ENCODE assay signal across 8 mouse cellular contexts in the genomic region with DNA sequence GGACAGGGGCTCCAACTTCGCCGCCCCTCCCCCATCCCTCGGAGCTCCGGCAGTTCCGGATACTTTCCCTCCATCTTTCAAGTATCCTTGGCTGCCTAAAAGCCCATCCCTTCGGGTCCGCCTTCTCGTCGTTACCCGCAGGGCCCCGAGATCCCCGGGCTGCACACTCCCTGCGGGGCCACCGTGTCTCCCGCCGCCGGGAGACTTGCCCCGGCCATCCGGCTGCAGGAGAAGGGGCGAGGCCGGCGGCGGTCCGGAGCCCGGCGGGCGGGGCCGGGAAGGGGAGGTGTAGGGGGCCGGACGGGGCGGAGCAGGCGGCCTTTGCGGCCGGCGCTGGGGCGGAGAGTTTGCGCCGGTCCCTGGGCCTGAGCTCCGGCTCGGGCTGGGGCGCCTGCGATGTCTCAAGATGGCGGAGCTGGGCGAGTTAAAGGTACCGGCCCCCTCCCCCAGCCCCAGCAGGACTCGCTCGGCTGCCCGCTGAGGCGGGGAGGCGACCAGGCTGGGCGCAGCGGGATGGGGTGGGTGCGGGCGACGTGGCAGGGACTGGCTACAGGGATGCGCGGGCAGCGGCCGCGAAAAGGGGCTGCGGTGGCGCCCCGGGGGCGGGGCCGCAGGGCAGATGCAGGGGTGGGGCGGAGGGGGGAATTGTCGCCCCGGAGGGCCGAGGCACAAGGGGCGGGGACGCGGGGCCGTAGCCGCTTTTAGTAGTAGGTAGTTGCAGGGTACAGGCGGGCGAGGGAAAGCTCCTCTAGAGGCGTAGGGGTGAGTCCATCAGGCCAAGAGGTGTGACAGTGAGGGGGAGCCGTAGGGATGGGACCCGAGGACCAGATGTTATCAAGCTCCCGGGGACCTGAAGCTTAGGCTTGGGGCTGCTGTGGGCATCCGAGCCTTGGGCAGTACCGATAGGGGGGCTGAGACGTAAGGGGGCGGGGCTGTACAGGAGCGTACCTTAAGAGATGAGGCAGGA. TPM values are rescaled to one million over a fixed set of nuclear protein-coding genes. Genes with fewer than 3 reads are reported as not detected.
DNase-seq lines count a peak whose midpoint lies in the region; ATAC-seq and TF ChIP-seq lines count a peak whose summit lies in the region.

No protein-coding gene starts in this region.

- peak; percentile 57; the same call in 1 of the 2 replicates for TF ChIP-seq POLR2A in heart, adult 2 months (IDR thresholded peaks at IDR 0.05; ENCODE audit: insufficient read depth, low read depth, low read length)

- H3K4me3 ChIP-seq in embryonic facial prominence, embryonic 13.5 days = peak overlapping the region; percentile 86
- H3K4me3 ChIP-seq in heart, adult 2 months = peak overlapping the region; percentile 97
- peak overlapping the region; percentile 83 for H3K4me3 ChIP-seq in limb, embryonic 12.5 days (replicated peaks)
- H3K4me3 ChIP-seq in midbrain, embryonic 14.5 days (replicated peaks; ENCODE audit: low read depth, low read length) = peak overlapping the region; percentile 80

- peak overlapping the region; percentile 76 for H3K4me2 ChIP-seq in embryonic facial prominence, embryonic 13.5 days
- H3K4me2 ChIP-seq in limb, embryonic 12.5 days = peak overlapping the region; percentile 79
- H3K4me2 ChIP-seq in midbrain, embryonic 14.5 days (ENCODE audit: low read length) = peak overlapping the region; percentile 73

- no peak for TF ChIP-seq EP300 in heart, adult 2 months (IDR thresholded peaks at IDR 0.05; ENCODE audit: insufficient read depth, low read depth, low read length)

- peaks cover 25% of the 10 kb centered on the region for H3K4me1 ChIP-seq in embryonic facial prominence, embryonic 13.5 days
- no peaks in the 10 kb centered on the region; the same call in 1 of the 2 replicates for H3K4me1 ChIP-seq in heart, adult 2 months (ENCODE audit: control insufficient read depth, insufficient read depth, low read length)
- peaks cover 32% of the 10 kb centered on the region for H3K4me1 ChIP-seq in limb, embryonic 12.5 days (replicated peaks)
- peaks cover 11% of the 10 kb centered on the region for H3K4me1 ChIP-seq in midbrain, embryonic 14.5 days (ENCODE audit: control insufficient read depth, insufficient read depth, low read length)

- peak; percentile 91 for ATAC-seq in embryonic facial prominence, embryonic 13.5 days (ENCODE audit: insufficient number of reproducible peaks, insufficient read depth, low FRiP score, low TSS enrichment, low read depth)
- peak; percentile 89 for ATAC-seq in limb, embryonic 12.5 days (ENCODE audit: insufficient number of reproducible peaks, insufficient read depth, low FRiP score, low TSS enrichment, low read depth)
- peak; percentile 91 for ATAC-seq in midbrain, embryonic 14.5 days (ENCODE audit: low FRiP score, low TSS enrichment)

- intact Hi-C loops in heart, adult 2 months (cut with DNase I) = no loop called here

- peak overlapping the region; percentile 87 for H3K9ac ChIP-seq in embryonic facial prominence, embryonic 13.5 days
- peak overlapping the region; percentile 93 for H3K9ac ChIP-seq in heart, adult 2 months (ENCODE audit: low read depth, low read length)
- H3K9ac ChIP-seq in limb, embryonic 12.5 days (replicated peaks) = peak overlapping the region; percentile 87
- H3K9ac ChIP-seq in midbrain, embryonic 14.5 days (replicated peaks; ENCODE audit: low read length) = peak overlapping the region; percentile 80

- H3K36me3 ChIP-seq in embryonic facial prominence, embryonic 13.5 days = peaks cover 31% of the 10 kb centered on the region
- peaks cover 2% of the 10 kb centered on the region for H3K36me3 ChIP-seq in heart, adult 2 months (ENCODE audit: control insufficient read depth, insufficient read depth, low read length)
- peaks cover 26% of the 10 kb centered on the region for H3K36me3 ChIP-seq in limb, embryonic 12.5 days
- peaks cover 18% of the 10 kb centered on the region for H3K36me3 ChIP-seq in midbrain, embryonic 14.5 days (ENCODE audit: control insufficient read depth, insufficient read depth, low read length)

- H3K27ac ChIP-seq in embryonic facial prominence, embryonic 13.5 days = peak overlapping the region; percentile 95
- H3K27ac ChIP-seq in heart, adult 2 months = peak overlapping the region; percentile 81
- H3K27ac ChIP-seq in limb, embryonic 12.5 days = peak overlapping the region; percentile 98
- H3K27ac ChIP-seq in midbrain, embryonic 14.5 days (replicated peaks; ENCODE audit: low read depth, low read length) = peak overlapping the region; percentile 91

- DNase-seq in 3T3-L1 (ENCODE audit: low read depth, low spot score) = peak; percentile 86
- peak; percentile 95 to 98 for DNase-seq in adrenal gland, postnatal 36 days
- DNase-seq in heart, adult 2 months = peak; percentile 96 to 97
- peak; percentile 90 for DNase-seq in kidney, adult 8-10 months
- DNase-seq in midbrain, embryonic 14.5 days = peak; percentile 90
- DNase-seq in spleen, adult 12 weeks (ENCODE audit: low spot score) = peak; percentile 84

- no peak for TF ChIP-seq CTCF in heart, adult 2 months (IDR thresholded peaks at IDR 0.05)

- H3K9me3 ChIP-seq in embryonic facial prominence, embryonic 13.5 days = no peaks in the 10 kb centered on the region
- no peaks in the 10 kb centered on the region for H3K9me3 ChIP-seq in limb, embryonic 12.5 days
- H3K9me3 ChIP-seq in midbrain, embryonic 14.5 days (ENCODE audit: control insufficient read depth, low read length) = no peaks in the 10 kb centered on the region

- under 1% methylated on average over 70 of the region's 85 CpGs for WGBS in embryonic facial prominence, embryonic 13.5 days
- under 1% methylated on average over 80 of the region's 85 CpGs for WGBS in heart, adult 2 months
- under 1% methylated on average over 85 of the region's 85 CpGs for WGBS in limb, embryonic 12.5 days
- under 1% methylated on average over 85 of the region's 85 CpGs for WGBS in midbrain, embryonic 14.5 days

- H3K79me2 ChIP-seq in heart, adult 2 months (replicated peaks; ENCODE audit: control insufficient read depth, insufficient read depth, low read length) = 0 out of 2 replicates have a peak, but pooled peaks cover 2% of the 10 kb centered on the region

- no peaks in the 10 kb centered on the region for H3K27me3 ChIP-seq in embryonic facial prominence, embryonic 13.5 days
- no peaks in the 10 kb centered on the region for H3K27me3 ChIP-seq in heart, adult 2 months (ENCODE audit: control insufficient read depth, insufficient read depth, low read length)
- no peaks in the 10 kb centered on the region for H3K27me3 ChIP-seq in limb, embryonic 12.5 days
- no peaks in the 10 kb centered on the region for H3K27me3 ChIP-seq in midbrain, embryonic 14.5 days (ENCODE audit: control insufficient read depth, insufficient read depth, low read length)

RNA-seq across cellular contexts. Expression of a gene that starts 0.9 kb away (rescaled TPM):
- total RNA-seq in adrenal gland, postnatal 36 days (2021) = 10 to 100 TPM; 24.2 to 24.4 TPM
- polyA plus RNA-seq in embryonic facial prominence, embryonic 13.5 days (2015; fragmentation: Nextera tagmentation; extraction: Ambion mirVana) = 71.5 and 75.2 TPM in 2 replicates
- 10 to 100 TPM; 10.3 to 11.7 TPM for total RNA-seq in heart, adult 2 months (2021)
- 20.6 and 20.7 TPM in 2 replicates for polyA plus RNA-seq in heart, adult 2 months (2012; rRNA removed)
- polyA plus RNA-seq in limb, embryonic 12.5 days (2016; fragmentation: Nextera tagmentation; extraction: Ambion mirVana) = 70.2 and 70.8 TPM in 2 replicates
- 25.5 and 26.3 TPM in 2 replicates for polyA plus RNA-seq in midbrain, embryonic 14.5 days (2014; fragmentation: Nextera tagmentation; extraction: Ambion mirVana)

RNA-seq across cellular contexts. Expression of a gene that starts 11.3 kb away (rescaled TPM):
- total RNA-seq in adrenal gland, postnatal 36 days (2021) = under 1 TPM; 0.49 to 0.66 TPM
- 13.5 and 16.5 TPM in 2 replicates for polyA plus RNA-seq in embryonic facial prominence, embryonic 13.5 days (2015; fragmentation: Nextera tagmentation; extraction: Ambion mirVana)
- total RNA-seq in heart, adult 2 months (2021) = 1 to 10 TPM; 2.6 to 3.1 TPM
- polyA plus RNA-seq in heart, adult 2 months (2012; rRNA removed) = 4.8 and 5.0 TPM in 2 replicates
- polyA plus RNA-seq in limb, embryonic 12.5 days (2016; fragmentation: Nextera tagmentation; extraction: Ambion mirVana) = 13.5 and 13.7 TPM in 2 replicates
- 14.1 and 14.3 TPM in 2 replicates for polyA plus RNA-seq in midbrain, embryonic 14.5 days (2014; fragmentation: Nextera tagmentation; extraction: Ambion mirVana)

RNA-seq across cellular contexts. Expression of a gene that starts 27.1 kb away (rescaled TPM):
- 1 to 10 TPM; 1.3 to 3.9 TPM for total RNA-seq in adrenal gland, postnatal 36 days (2021)
- polyA plus RNA-seq in embryonic facial prominence, embryonic 13.5 days (2015; fragmentation: Nextera tagmentation; extraction: Ambion mirVana) = 1.3 and 2.1 TPM in 2 replicates
- total RNA-seq in heart, adult 2 months (2021) = 1 to 10 TPM in 1 of 2 experiments, under 1 TPM in 1; 0.80 to 1.2 TPM
- 1.2 and 1.5 TPM in 2 replicates for polyA plus RNA-seq in heart, adult 2 months (2012; rRNA removed)
- polyA plus RNA-seq in limb, embryonic 12.5 days (2016; fragmentation: Nextera tagmentation; extraction: Ambion mirVana) = 0.69 and 0.85 TPM in 2 replicates
- 0.57 and 0.84 TPM in 2 replicates for polyA plus RNA-seq in midbrain, embryonic 14.5 days (2014; fragmentation: Nextera tagmentation; extraction: Ambion mirVana)

RNA-seq across cellular contexts. Expression of a gene that starts 30.4 kb away (rescaled TPM):
- 10 to 100 TPM; 24.4 to 32.0 TPM for total RNA-seq in adrenal gland, postnatal 36 days (2021)
- polyA plus RNA-seq in embryonic facial prominence, embryonic 13.5 days (2015; fragmentation: Nextera tagmentation; extraction: Ambion mirVana) = 33.3 and 34.5 TPM in 2 replicates
- 10 to 100 TPM; 22.4 to 24.4 TPM for total RNA-seq in heart, adult 2 months (2021)
- polyA plus RNA-seq in heart, adult 2 months (2012; rRNA removed) = 21.2 and 33.5 TPM in 2 replicates
- polyA plus RNA-seq in limb, embryonic 12.5 days (2016; fragmentation: Nextera tagmentation; extraction: Ambion mirVana) = 38.9 and 40.5 TPM in 2 replicates
- polyA plus RNA-seq in midbrain, embryonic 14.5 days (2014; fragmentation: Nextera tagmentation; extraction: Ambion mirVana) = 27.9 and 28.7 TPM in 2 replicates

RNA-seq across cellular contexts. Expression of a gene that starts 30.4 kb away (rescaled TPM):
- 10 to 100 TPM; 37.4 to 43.1 TPM for total RNA-seq in adrenal gland, postnatal 36 days (2021)
- polyA plus RNA-seq in embryonic facial prominence, embryonic 13.5 days (2015; fragmentation: Nextera tagmentation; extraction: Ambion mirVana) = 47.9 and 53.1 TPM in 2 replicates
- 10 to 100 TPM; 22.6 to 25.4 TPM for total RNA-seq in heart, adult 2 months (2021)
- polyA plus RNA-seq in heart, adult 2 months (2012; rRNA removed) = 11.4 and 19.7 TPM in 2 replicates
- polyA plus RNA-seq in limb, embryonic 12.5 days (2016; fragmentation: Nextera tagmentation; extraction: Ambion mirVana) = 64.4 and 66.0 TPM in 2 replicates
- 69.6 and 83.8 TPM in 2 replicates for polyA plus RNA-seq in midbrain, embryonic 14.5 days (2014; fragmentation: Nextera tagmentation; extraction: Ambion mirVana)

Comparison
In these comparisons a context has a peak if more than half of its experiments do, and no peak if none do; other contexts are left out.
1. Peak in every context shown above with its lines: DNase-seq, ATAC-seq, H3K4me3 ChIP-seq and H3K27ac ChIP-seq.